Comparison of ENCODE assay signal across 15 mouse cellular contexts in the genomic region with DNA sequence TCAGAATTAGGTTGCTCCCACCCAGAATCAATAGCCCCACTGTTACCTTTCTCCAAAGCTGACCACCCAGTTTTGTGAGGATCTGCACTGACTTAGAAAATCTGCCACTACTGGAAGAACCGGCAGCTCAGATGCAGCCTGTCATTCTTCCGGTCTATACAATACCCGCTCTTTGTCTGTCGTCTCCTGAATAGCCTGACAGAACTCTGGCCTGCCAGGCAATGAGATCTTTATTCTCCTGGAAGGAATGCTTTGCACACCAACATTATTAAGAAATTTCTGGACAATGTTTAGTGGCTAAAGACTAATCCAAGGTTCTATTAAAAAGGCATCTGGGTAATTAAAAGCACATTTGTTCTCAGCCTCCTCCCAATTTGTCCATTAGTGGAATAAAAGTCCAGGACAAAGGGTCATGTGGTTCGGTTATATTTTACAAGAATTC.
DNase-seq lines count a peak whose midpoint lies in the region; ATAC-seq and TF ChIP-seq lines count a peak whose summit lies in the region.
"Had no signal": no experiment of that assay in that cellular context is flagged by ENCODE, and none has a peak within 500 bp of the region (broad histone marks: within the 10 kb centered on the region; RNA-seq: fewer than 3 reads in every experiment).

No protein-coding gene starts in this region.

- no peak overlapping the region for H3K4me2 ChIP-seq in neural tube, embryonic 11.5 days (ENCODE audit: low read depth)
- H3K4me2 ChIP-seq in forebrain, embryonic 13.5 days: no peak overlapping the region
- no peak overlapping the region for H3K4me2 ChIP-seq in limb, embryonic 12.5 days
- H3K4me2 ChIP-seq: heart, embryonic 13.5 days; kidney, embryonic 15.5 days; liver, embryonic 15.5 days had no signal

- 41% methylated on average over 5 of the region's 5 CpGs for WGBS in neural tube, embryonic 11.5 days
- WGBS in forebrain, embryonic 13.5 days: 3% methylated on average over 5 of the region's 5 CpGs
- 19% methylated on average over 5 of the region's 5 CpGs for WGBS in limb, embryonic 12.5 days

- intact Hi-C loops in gastrocnemius, adult 2 months (cut with DNase I): no loop called here

- no peak for DNase-seq in neural tube, embryonic 11.5 days (ENCODE audit: low spot score)
- DNase-seq in neural tube, embryonic 10.5 days (ENCODE audit: extremely low spot score, low spot score): no peak
- peak; percentile 67 for DNase-seq in retina, postnatal 1 day
- no peak for DNase-seq in cerebellum, adult 11 months
- no peak for DNase-seq in left cerebral cortex, adult 18-20 months (ENCODE audit: low spot score in 2 of 2)
- no peak for DNase-seq in gastrocnemius, adult 2 months
- DNase-seq: gastrocnemius, postnatal 10 days; thymus, postnatal 25 days had no signal

- H3K27ac ChIP-seq in neural tube, embryonic 11.5 days (ENCODE audit: low read depth, low read length): no peak overlapping the region
- H3K27ac ChIP-seq in forebrain, embryonic 13.5 days: no peak overlapping the region
- H3K27ac ChIP-seq in limb, embryonic 12.5 days: peak overlapping the region; percentile 66; the same call in 1 of the 2 replicates
- H3K27ac ChIP-seq in gastrocnemius, adult 2 months: no peak overlapping the region
- H3K27ac ChIP-seq: heart, embryonic 13.5 days; kidney, embryonic 15.5 days; layer of hippocampus, adult 2 months; liver, embryonic 15.5 days had no signal

- H3K4me3 ChIP-seq in neural tube, embryonic 11.5 days (ENCODE audit: low read depth, low read length): no peak overlapping the region
- H3K4me3 ChIP-seq in forebrain, embryonic 13.5 days: no peak overlapping the region
- no peak overlapping the region for H3K4me3 ChIP-seq in limb, embryonic 12.5 days (replicated peaks)
- H3K4me3 ChIP-seq in gastrocnemius, adult 2 months: no peak overlapping the region
- H3K4me3 ChIP-seq: heart, embryonic 13.5 days; kidney, embryonic 15.5 days; layer of hippocampus, adult 2 months; liver, embryonic 15.5 days had no signal

- H3K9ac ChIP-seq in neural tube, embryonic 11.5 days (ENCODE audit: low read length): no peak overlapping the region
- H3K9ac ChIP-seq in forebrain, embryonic 13.5 days: no peak overlapping the region
- no peak overlapping the region for H3K9ac ChIP-seq in limb, embryonic 12.5 days (replicated peaks)
- H3K9ac ChIP-seq: heart, embryonic 13.5 days; kidney, embryonic 15.5 days; liver, embryonic 15.5 days had no signal

- 0 out of 2 replicates have a peak, but pooled peaks have one; percentile 23 for ATAC-seq in neural tube, embryonic 11.5 days (ENCODE audit: insufficient read depth, low FRiP score, low TSS enrichment)
- peak; percentile 76 for ATAC-seq in forebrain, embryonic 13.5 days
- no peak for ATAC-seq in limb, embryonic 12.5 days (ENCODE audit: insufficient number of reproducible peaks, insufficient read depth, low FRiP score, low TSS enrichment, low read depth)

- no peaks in the 10 kb centered on the region for H3K4me1 ChIP-seq in neural tube, embryonic 11.5 days (ENCODE audit: control insufficient read depth, insufficient read depth, low read length)
- H3K4me1 ChIP-seq in forebrain, embryonic 13.5 days: peaks cover 25% of the 10 kb centered on the region
- H3K4me1 ChIP-seq in limb, embryonic 12.5 days (replicated peaks): peaks cover 58% of the 10 kb centered on the region
- H3K4me1 ChIP-seq: heart, embryonic 13.5 days; kidney, embryonic 15.5 days; liver, embryonic 15.5 days had no signal

- no peak for TF ChIP-seq CTCF in gastrocnemius, adult 2 months (IDR thresholded peaks at IDR 0.05)

- H3K9me3 ChIP-seq in neural tube, embryonic 11.5 days (ENCODE audit: control insufficient read depth, low read length): no peaks in the 10 kb centered on the region
- H3K9me3 ChIP-seq in forebrain, embryonic 13.5 days (replicated peaks): no peaks in the 10 kb centered on the region
- H3K9me3 ChIP-seq in limb, embryonic 12.5 days: no peaks in the 10 kb centered on the region
- H3K9me3 ChIP-seq: G1E; heart, embryonic 13.5 days; kidney, embryonic 15.5 days; liver, embryonic 15.5 days had no signal

- no peaks in the 10 kb centered on the region for H3K36me3 ChIP-seq in neural tube, embryonic 11.5 days (ENCODE audit: control insufficient read depth, insufficient read depth, low read length)
- no peaks in the 10 kb centered on the region for H3K36me3 ChIP-seq in forebrain, embryonic 13.5 days (ENCODE audit: poor library complexity, severe bottlenecking)
- H3K36me3 ChIP-seq in limb, embryonic 12.5 days: no peaks in the 10 kb centered on the region
- H3K36me3 ChIP-seq: G1E; heart, embryonic 13.5 days; kidney, embryonic 15.5 days; liver, embryonic 15.5 days had no signal

- no peaks in the 10 kb centered on the region for H3K27me3 ChIP-seq in neural tube, embryonic 11.5 days (ENCODE audit: control insufficient read depth, insufficient read depth, low read length)
- peaks cover 31% of the 10 kb centered on the region for H3K27me3 ChIP-seq in forebrain, embryonic 13.5 days
- H3K27me3 ChIP-seq in limb, embryonic 12.5 days: no peaks in the 10 kb centered on the region; the same call in none of the 2 replicates
- H3K27me3 ChIP-seq: heart, embryonic 13.5 days; kidney, embryonic 15.5 days; liver, embryonic 15.5 days had no signal
